Mouse (Mus musculus): Measurements from ENCODE around the gene Olfr10. TPM values are rescaled to one million over a fixed set of nuclear protein-coding genes. Genes with fewer than 3 reads are reported as not detected.

Gene Olfr10
- not detected in 2 replicates for polyA plus RNA-seq (2015; fragmentation: Nextera tagmentation; extraction: Ambion mirVana)

DNA sequence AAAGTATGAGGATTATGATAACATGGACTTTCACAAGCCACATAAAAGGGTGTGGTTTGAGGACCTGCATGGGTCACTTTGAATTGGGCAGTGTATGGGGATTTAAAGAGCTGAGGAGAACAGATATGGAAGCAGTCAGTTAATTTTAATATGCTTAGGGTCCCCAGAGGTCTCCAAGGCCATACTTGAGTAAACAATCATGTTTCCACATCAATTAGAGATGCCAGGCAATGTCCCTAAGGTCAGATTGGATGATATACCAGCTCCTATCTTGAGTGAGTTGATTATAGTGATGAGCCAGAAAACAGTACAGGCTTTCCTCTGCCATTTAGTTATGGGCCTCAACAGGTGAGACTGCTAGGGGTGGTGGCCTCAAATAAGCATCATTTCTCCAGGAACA lies at the start of gene Olfr10:
Gene Olfr10, plus strand, starts transcription at position 301 of the 400 bp plus-strand sequence.
- TF ChIP-seq CTCF (IDR thresholded peaks at IDR 0.05; ENCODE audit: low read depth), result no peak
- Histone ChIP-seq H3K9ac (ENCODE audit: low read depth, low read length) (no peak within 1 kb of the TSS), H3K4me2 (replicated peaks; ENCODE audit: low read depth) (no peak within 1 kb of the TSS), H3K36me3 (ENCODE audit: control insufficient read depth, insufficient read depth) (no peaks in the 10 kb centered on the region), H3K27ac (ENCODE audit: low read depth, low read length) (no peak within 1 kb of the TSS), H3K9me3 (ENCODE audit: control insufficient read depth) (no peaks in the 10 kb centered on the region), H3K27me3 (replicated peaks; ENCODE audit: control insufficient read depth, insufficient read depth, low read length) (no peaks in the 10 kb centered on the region), H3K4me1 (replicated peaks; ENCODE audit: control insufficient read depth, insufficient read depth, low read length) (no peaks in the 10 kb centered on the region), H3K4me3 (ENCODE audit: low read depth, low read length) (no peak within 1 kb of the TSS)
- ATAC-seq, result no peak

- Histone ChIP-seq H3K9me3 (ENCODE audit: control insufficient read depth) (no peaks in the 10 kb centered on the region), H3K27me3 (replicated peaks; ENCODE audit: control insufficient read depth, insufficient read depth, low read length) (no peaks in the 10 kb centered on the region), H3K4me3 (ENCODE audit: low read depth, low read length) (no peak overlapping the region), H3K9ac (ENCODE audit: low read depth, low read length) (no peak overlapping the region), H3K36me3 (ENCODE audit: control insufficient read depth, insufficient read depth) (peaks cover 54% of the 10 kb centered on the region), H3K4me1 (replicated peaks; ENCODE audit: control insufficient read depth, insufficient read depth, low read length) (peaks cover 9% of the 10 kb centered on the region; the same call in 1 of the 2 replicates), H3K4me2 (replicated peaks; ENCODE audit: low read depth) (no peak overlapping the region), H3K27ac (ENCODE audit: low read depth, low read length) (no peak overlapping the region)
- whole genome bisulfite sequencing, result 45% methylated on average over 2 of the region's 2 CpGs
- no peak for ATAC-seq
- no peak for TF ChIP-seq CTCF (IDR thresholded peaks at IDR 0.05; ENCODE audit: low read depth)
Measured at GRCm38 (mm10) chr11:49259296-49259695, 45.2 kb upstream of the Olfr10 start.

DNA sequence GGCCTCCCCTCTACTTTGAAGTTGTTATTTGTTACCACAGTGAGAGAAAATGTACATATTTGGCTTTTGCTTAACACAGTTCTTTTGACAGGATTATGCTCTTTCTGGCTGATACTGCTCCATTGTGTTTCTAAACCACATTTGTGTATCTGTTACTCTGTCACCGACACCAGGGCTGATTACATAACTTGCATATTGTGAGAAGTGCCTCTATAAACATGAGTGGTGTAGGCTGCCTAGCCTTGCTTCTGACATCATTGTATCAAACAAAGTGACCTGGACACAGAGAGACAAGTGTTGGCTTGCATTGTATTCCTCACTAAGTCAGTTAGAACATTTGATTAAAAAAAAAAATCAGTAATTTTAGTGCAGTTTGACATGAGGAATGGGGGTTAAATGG lies 44.7 kb upstream of the Olfr10 start:
- 33% methylated on average over 1 of the region's 1 CpGs for WGBS
- H3K9me3 ChIP-seq (ENCODE audit: control insufficient read depth), result no peaks in the 10 kb centered on the region
- no peak overlapping the region for H3K27ac ChIP-seq (ENCODE audit: low read depth, low read length)
- H3K4me2 ChIP-seq (replicated peaks; ENCODE audit: low read depth), result no peak overlapping the region
- no peak for ATAC-seq
- TF ChIP-seq CTCF (IDR thresholded peaks at IDR 0.05; ENCODE audit: low read depth), result no peak
- H3K4me3 ChIP-seq (ENCODE audit: low read depth, low read length), result no peak overlapping the region
- H3K9ac ChIP-seq (ENCODE audit: low read depth, low read length), result no peak overlapping the region
- H3K4me1 ChIP-seq (replicated peaks; ENCODE audit: control insufficient read depth, insufficient read depth, low read length), result peaks cover 9% of the 10 kb centered on the region; the same call in 1 of the 2 replicates
- peaks cover 53% of the 10 kb centered on the region for H3K36me3 ChIP-seq (ENCODE audit: control insufficient read depth, insufficient read depth)
- H3K27me3 ChIP-seq (replicated peaks; ENCODE audit: control insufficient read depth, insufficient read depth, low read length), result no peaks in the 10 kb centered on the region

- no peak for TF ChIP-seq CTCF (IDR thresholded peaks at IDR 0.05; ENCODE audit: low read depth)
- WGBS, result 71% methylated on average over 21 of the region's 21 CpGs
- Histone ChIP-seq H3K4me3 (ENCODE audit: low read depth, low read length) (no peak overlapping the region), H3K4me2 (replicated peaks; ENCODE audit: low read depth) (no peak overlapping the region), H3K27me3 (replicated peaks; ENCODE audit: control insufficient read depth, insufficient read depth, low read length) (no peaks in the 10 kb centered on the region), H3K4me1 (replicated peaks; ENCODE audit: control insufficient read depth, insufficient read depth, low read length) (peaks cover 9% of the 10 kb centered on the region; the same call in 1 of the 2 replicates), H3K36me3 (ENCODE audit: control insufficient read depth, insufficient read depth) (peaks cover 44% of the 10 kb centered on the region), H3K9me3 (ENCODE audit: control insufficient read depth) (no peaks in the 10 kb centered on the region), H3K27ac (ENCODE audit: low read depth, low read length) (no peak overlapping the region), H3K9ac (ENCODE audit: low read depth, low read length) (no peak overlapping the region)
- peak; percentile 24; the same call in 1 of the 2 replicates for ATAC-seq
Measured at GRCm38 (mm10) chr11:49260598-49261312, 43.8 kb upstream of the Olfr10 start.

- no peak overlapping the region for H3K4me2 ChIP-seq (replicated peaks; ENCODE audit: low read depth)
- peaks cover 44% of the 10 kb centered on the region for H3K36me3 ChIP-seq (ENCODE audit: control insufficient read depth, insufficient read depth)
- H3K4me3 ChIP-seq (ENCODE audit: low read depth, low read length), result no peak overlapping the region
- H3K9me3 ChIP-seq (ENCODE audit: control insufficient read depth), result no peaks in the 10 kb centered on the region
- peaks cover 9% of the 10 kb centered on the region; the same call in 1 of the 2 replicates for H3K4me1 ChIP-seq (replicated peaks; ENCODE audit: control insufficient read depth, insufficient read depth, low read length)
- ATAC-seq, result no peak
- H3K27me3 ChIP-seq (replicated peaks; ENCODE audit: control insufficient read depth, insufficient read depth, low read length), result no peaks in the 10 kb centered on the region
- peak overlapping the region; percentile 17; the same call in 1 of the 2 replicates for H3K9ac ChIP-seq (ENCODE audit: low read depth, low read length)
- 75% methylated on average over 14 of the region's 14 CpGs for WGBS
- 0 out of 2 replicates have a peak, but pooled peaks have one; percentile 8 for TF ChIP-seq CTCF (IDR thresholded peaks at IDR 0.05; ENCODE audit: low read depth)
- H3K27ac ChIP-seq (ENCODE audit: low read depth, low read length), result no peak overlapping the region
Measured at GRCm38 (mm10) chr11:49261313-49261855, 43.2 kb upstream of the Olfr10 start.

- Histone ChIP-seq H3K9ac (ENCODE audit: low read depth, low read length) (no peak overlapping the region), H3K4me1 (replicated peaks; ENCODE audit: control insufficient read depth, insufficient read depth, low read length) (peaks cover 8% of the 10 kb centered on the region; the same call in 1 of the 2 replicates), H3K27ac (ENCODE audit: low read depth, low read length) (peak overlapping the region; percentile 21; the same call in 1 of the 2 replicates), H3K36me3 (ENCODE audit: control insufficient read depth, insufficient read depth) (peaks cover 40% of the 10 kb centered on the region), H3K4me3 (ENCODE audit: low read depth, low read length) (no peak overlapping the region), H3K27me3 (replicated peaks; ENCODE audit: control insufficient read depth, insufficient read depth, low read length) (no peaks in the 10 kb centered on the region), H3K9me3 (ENCODE audit: control insufficient read depth) (no peaks in the 10 kb centered on the region), H3K4me2 (replicated peaks; ENCODE audit: low read depth) (no peak overlapping the region)
- TF ChIP-seq CTCF (IDR thresholded peaks at IDR 0.05; ENCODE audit: low read depth), result no peak
- no peak for ATAC-seq
- 80% methylated on average over 5 of the region's 5 CpGs for WGBS
Measured at GRCm38 (mm10) chr11:49262286-49262685, 42.3 kb upstream of the Olfr10 start.
